Mouse (Mus musculus) neural tube, embryonic 13.5 days (tissue): ENCODE data around the gene Nsd1. TPM values are rescaled to one million over a fixed set of nuclear protein-coding genes. Genes with fewer than 3 reads are reported as not detected.

Experiments used
- ATAC-seq: fragments of 200-750 bp; cut with Nextera tagmentation; 2 replicates; pipeline ENCODE4 v1.8.0; 2017; ENCODE audit warnings: low read depth, mild to moderate bottlenecking, moderate TSS enrichment, moderate library complexity
- H3K27ac ChIP-seq: fragments of 300-500 bp; sonication (generic); replicated peaks from 2 replicates; pipeline ENCODE4 v1.5.1; 2015; ENCODE audit warnings: moderate library complexity, mild to moderate bottlenecking, inconsistent platforms
- H3K27me3 ChIP-seq: fragments of 300-500 bp; sonication (generic); 2 replicates; pipeline ENCODE4 v1.6.1; 2015; ENCODE audit warnings: mild to moderate bottlenecking, inconsistent platforms
- H3K36me3 ChIP-seq: fragments of 300-500 bp; sonication (generic); 2 replicates; pipeline ENCODE4 v1.6.1; 2015; ENCODE audit warnings: mild to moderate bottlenecking, inconsistent platforms
- H3K4me1 ChIP-seq: fragments of 300-500 bp; sonication (generic); replicated peaks from 2 replicates; pipeline ENCODE4 v1.6.1; 2015; ENCODE audit warnings: inconsistent platforms
- H3K4me2 ChIP-seq: fragments of 300-500 bp; sonication (generic); 2 replicates; pipeline ENCODE4 v1.6.1; 2015; ENCODE audit warnings: inconsistent platforms, mild to moderate bottlenecking, moderate library complexity
- H3K4me3 ChIP-seq: fragments of 300-500 bp; sonication (generic); 2 replicates; pipeline ENCODE4 v1.5.1; 2015; ENCODE audit warnings: mild to moderate bottlenecking, inconsistent platforms
- H3K9ac ChIP-seq: fragments of 300-500 bp; sonication (generic); 2 replicates; pipeline ENCODE4 v1.6.1; 2015; ENCODE audit warnings: moderate library complexity, mild to moderate bottlenecking, inconsistent platforms
- H3K9me3 ChIP-seq: fragments of 300-500 bp; sonication (generic); 2 replicates; pipeline ENCODE4 v1.6.1; 2016; ENCODE audit warnings: inconsistent platforms
- WGBS: fragments of 180-500 bp; shearing (Covaris S2); methylation state at CpG from one replicate; pipeline ENCODE4 v1.1.7; 2015; 5-methylcytosine and 5-hydroxymethylcytosine counted together
- polyA plus RNA-seq: library from polyadenylated mRNA; unstranded; fragments of >200 nt; fragmentation: Nextera tagmentation; extraction: Ambion mirVana; gene quantifications from 2 replicates; pipeline ENCODE4 v1.2.1, GENCODE M21; 2015

Nsd1 gene
- polyA plus RNA-seq, 1 experiment from 2014 or later: 58.1 TPM

DNA sequence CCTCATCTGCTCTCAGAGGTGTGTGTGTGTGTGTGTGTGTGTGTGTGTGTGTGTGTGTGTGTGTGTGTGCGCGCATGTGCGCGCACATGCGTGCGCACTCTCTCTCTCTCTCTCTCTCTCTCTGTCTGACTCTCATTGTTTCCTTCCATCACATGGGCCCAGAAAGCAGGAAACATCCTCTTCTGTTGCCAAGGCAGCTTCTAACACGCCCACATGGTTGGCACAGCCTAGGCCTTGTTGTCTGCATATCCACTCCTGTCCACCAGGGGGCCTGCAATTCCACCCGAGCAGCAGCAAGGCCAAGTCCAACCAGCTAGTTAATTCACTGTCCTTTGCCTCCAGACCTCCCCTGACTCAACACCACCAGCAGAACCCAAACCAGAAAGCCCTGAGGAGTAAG is 118.1 kb downstream of the Nsd1 start:
- H3K9ac ChIP-seq: peak overlapping the region; percentile 50; the same call in 1 of the 2 replicates
- peak; percentile 11; the same call in 1 of the 2 replicates for ATAC-seq
- peaks cover 29% of the 10 kb centered on the region for H3K36me3 ChIP-seq
- WGBS: 40% methylated on average over 8 of the region's 8 CpGs
- peak overlapping the region; percentile 52 for H3K27ac ChIP-seq
- H3K27me3 ChIP-seq: no peaks in the 10 kb centered on the region
- H3K4me2 ChIP-seq: peak overlapping the region; percentile 92
- H3K4me1 ChIP-seq: peaks cover 54% of the 10 kb centered on the region
- no peak overlapping the region for H3K4me3 ChIP-seq
- no peaks in the 10 kb centered on the region for H3K9me3 ChIP-seq

DNA sequence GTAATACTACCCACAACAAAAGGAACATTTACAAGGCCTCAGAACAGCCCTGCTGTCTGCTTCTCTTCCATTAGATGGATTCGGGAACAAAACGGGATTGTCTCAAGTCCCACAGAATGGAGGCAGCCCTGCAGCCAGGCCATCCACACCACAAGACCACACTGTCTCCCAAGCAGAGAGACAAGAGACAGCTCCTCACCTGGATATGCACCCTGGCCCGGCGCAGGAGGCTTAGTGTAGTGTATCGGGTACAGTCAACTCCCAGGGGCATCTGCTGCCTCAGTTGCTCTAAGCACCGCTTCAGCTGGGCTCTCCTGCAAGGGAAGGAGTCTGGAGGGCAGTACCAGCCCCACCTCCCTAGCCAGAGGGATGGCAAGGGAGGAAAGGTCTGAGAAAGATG is 118.6 kb downstream of the Nsd1 start:
- Histone ChIP-seq H3K9ac (no peak overlapping the region; the same call in 1 of the 2 replicates), H3K27me3 (no peaks in the 10 kb centered on the region), H3K9me3 (no peaks in the 10 kb centered on the region), H3K4me2 (peak overlapping the region; percentile 92), H3K27ac (no peak overlapping the region), H3K36me3 (peaks cover 29% of the 10 kb centered on the region), H3K4me3 (peak overlapping the region; percentile 65; the same call in 1 of the 2 replicates), H3K4me1 (peaks cover 48% of the 10 kb centered on the region)
- 84% methylated on average over 6 of the region's 6 CpGs for WGBS
- no peak for ATAC-seq

DNA sequence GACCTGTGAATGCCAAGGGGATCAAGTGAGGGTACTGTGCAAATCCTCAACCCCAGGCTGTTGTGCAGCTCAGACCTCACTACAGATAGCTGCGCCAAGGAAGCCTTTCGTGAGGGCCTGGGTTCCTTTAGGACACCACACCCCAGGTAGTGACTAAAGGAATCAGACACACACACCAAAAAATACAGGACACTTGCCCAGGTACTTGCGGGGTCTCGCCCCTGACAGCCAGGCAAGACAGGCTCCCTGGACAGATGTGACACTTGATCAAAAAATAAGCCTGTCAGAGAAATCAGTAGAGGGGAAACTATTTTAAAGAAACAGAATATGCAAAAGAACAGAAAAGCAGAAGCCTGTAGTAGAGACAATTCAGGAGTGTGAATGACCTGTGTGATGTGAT is 119.1 kb downstream of the Nsd1 start:
- Histone ChIP-seq H3K9me3 (no peaks in the 10 kb centered on the region), H3K4me3 (peak overlapping the region; percentile 65), H3K36me3 (peaks cover 25% of the 10 kb centered on the region), H3K9ac (peak overlapping the region; percentile 68), H3K27me3 (no peaks in the 10 kb centered on the region), H3K27ac (no peak overlapping the region), H3K4me2 (peak overlapping the region; percentile 92), H3K4me1 (peaks cover 44% of the 10 kb centered on the region)
- ATAC-seq: no peak
- WGBS: 82% methylated on average over 4 of the region's 4 CpGs

DNA sequence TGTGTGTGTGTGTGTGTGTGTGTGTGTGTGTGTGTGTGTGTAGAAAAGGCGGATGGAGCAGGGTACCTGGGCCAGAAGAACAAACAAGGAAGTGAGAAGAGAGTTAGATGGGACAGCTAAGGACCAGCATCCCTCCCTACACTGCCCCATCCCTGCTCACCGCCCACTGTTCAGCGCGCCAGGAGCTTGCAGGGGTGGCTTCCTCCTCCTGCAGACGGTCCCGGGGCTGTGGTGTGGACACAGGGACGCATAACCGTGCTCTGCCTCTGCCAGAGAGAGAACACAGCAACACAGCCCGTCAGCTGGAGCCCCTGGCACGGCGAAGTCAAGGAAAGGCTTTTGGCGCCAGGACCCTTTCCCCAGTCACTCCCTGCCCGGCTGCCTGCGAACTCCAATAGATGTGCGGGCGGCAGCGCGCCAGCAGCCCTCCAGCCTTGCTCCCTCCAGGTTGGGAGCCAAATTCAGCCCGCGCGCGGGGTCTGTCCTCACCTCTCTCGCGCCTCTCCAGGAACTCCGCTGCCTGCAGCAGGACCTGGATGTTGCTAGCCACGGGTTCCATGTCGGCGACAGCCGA is 119.6 kb downstream of the Nsd1 start:
- H3K27ac ChIP-seq: peak overlapping the region; percentile 79
- peaks cover 38% of the 10 kb centered on the region for H3K4me1 ChIP-seq
- peaks cover 19% of the 10 kb centered on the region for H3K36me3 ChIP-seq
- no peaks in the 10 kb centered on the region for H3K9me3 ChIP-seq
- H3K4me2 ChIP-seq: peak overlapping the region; percentile 92
- ATAC-seq: peak; percentile 16
- H3K9ac ChIP-seq: peak overlapping the region; percentile 68
- WGBS: under 1% methylated on average over 28 of the region's 29 CpGs
- H3K4me3 ChIP-seq: peak overlapping the region; percentile 65
- H3K27me3 ChIP-seq: no peaks in the 10 kb centered on the region

DNA sequence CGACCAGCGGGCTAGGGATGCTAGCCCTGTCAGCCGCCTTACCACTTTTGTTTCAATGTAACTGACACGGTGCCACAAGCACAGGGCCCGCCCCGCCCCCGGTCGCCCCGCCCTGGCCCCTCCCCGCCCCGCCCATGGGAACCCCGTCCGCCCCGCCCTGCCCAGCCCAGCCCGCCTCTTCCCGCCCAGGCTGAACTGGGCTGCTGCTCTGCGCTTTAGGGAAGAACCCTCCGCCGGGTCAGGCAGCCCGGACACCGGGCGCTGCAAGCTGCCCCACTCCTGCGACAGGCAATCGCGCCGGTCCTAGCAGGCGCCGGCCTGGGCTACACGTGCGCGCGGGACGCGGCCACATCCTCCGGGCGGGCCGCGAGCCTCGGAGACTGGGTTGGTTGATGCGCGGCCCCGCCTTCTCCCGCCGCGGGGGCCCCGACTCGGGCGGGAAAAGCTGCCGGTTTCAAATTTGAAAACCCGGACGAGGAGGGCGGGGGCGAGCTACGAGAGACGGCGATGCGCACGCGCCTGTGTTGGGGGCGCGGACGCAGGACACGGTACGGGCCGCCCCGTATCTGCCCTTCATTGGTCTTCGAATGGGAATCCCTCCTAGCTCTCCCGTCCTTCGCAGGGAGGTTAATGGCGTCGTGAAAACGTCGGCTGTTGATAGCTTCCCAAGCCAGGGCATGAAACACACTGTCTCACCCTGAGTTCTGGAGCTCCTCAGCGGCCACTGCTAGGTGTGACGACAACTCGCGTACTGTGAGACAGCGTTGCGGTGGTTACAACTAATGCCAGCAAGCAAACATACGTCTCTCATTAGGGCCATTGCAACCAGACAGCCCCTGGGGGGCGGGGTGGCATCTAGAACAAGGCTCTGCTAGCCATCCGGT is 120.3 kb downstream of the Nsd1 start, which contains the start of gene Mxd3:
TSS of gene Mxd3 (minus strand) at position 141 of the 884 bp plus-strand sequence.
- Histone ChIP-seq H3K36me3 (peaks cover 14% of the 10 kb centered on the region), H3K4me1 (peaks cover 36% of the 10 kb centered on the region), H3K9ac (peak within 1 kb of the TSS; percentile 68), H3K27ac (peak within 1 kb of the TSS; percentile 79), H3K27me3 (no peaks in the 10 kb centered on the region), H3K4me2 (peak within 1 kb of the TSS; percentile 92), H3K9me3 (no peaks in the 10 kb centered on the region), H3K4me3 (peak within 1 kb of the TSS; percentile 65)
- peak; percentile 83 for ATAC-seq
- WGBS: under 1% methylated on average over 80 of the region's 82 CpGs

DNA sequence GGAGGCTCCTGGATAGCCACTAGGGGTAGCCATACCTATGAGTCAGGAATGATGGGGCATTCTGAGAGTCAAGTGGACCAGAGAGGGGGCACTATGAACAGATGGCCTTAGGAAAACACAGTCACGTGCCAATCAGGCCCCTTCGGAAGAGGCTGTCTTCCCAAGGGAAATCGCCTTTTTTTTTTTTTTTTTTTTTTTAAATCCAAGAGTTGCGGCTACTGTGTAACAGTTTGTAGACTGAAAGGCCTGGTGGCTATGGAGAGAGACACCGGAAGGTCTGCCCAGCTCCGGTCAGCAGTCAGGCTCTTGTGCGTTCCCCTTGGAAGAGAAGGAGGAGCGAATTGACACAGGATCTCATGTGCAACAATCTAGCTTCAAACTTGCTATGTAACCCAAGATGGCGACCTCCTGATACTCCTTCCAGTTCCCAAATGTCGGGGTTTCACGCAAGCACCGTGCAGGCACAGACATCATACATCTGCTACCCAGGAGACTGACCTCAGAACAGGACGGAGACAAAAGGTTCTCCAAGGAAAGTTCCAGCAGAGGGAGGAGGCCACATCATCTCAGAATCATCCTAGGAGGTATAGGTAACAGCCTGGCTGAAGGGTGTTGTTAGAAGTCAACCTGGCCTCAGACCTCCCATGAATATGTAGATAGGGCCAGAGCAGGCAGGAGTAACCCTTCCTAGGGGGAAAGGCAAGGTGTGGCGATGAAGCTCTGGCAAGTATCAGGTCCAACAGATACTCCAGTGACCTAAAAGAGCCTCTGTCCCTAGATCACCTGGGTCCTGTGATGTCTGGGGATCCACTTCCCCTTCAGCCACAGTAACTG is 121.2 kb downstream of the Nsd1 start:
- ATAC-seq: no peak
- 48% methylated on average over 14 of the region's 14 CpGs for WGBS
- H3K9me3 ChIP-seq: no peaks in the 10 kb centered on the region
- peak overlapping the region; percentile 79 for H3K27ac ChIP-seq
- peak overlapping the region; percentile 65 for H3K4me3 ChIP-seq
- peak overlapping the region; percentile 92 for H3K4me2 ChIP-seq
- H3K27me3 ChIP-seq: no peaks in the 10 kb centered on the region
- H3K4me1 ChIP-seq: peaks cover 36% of the 10 kb centered on the region
- H3K36me3 ChIP-seq: peaks cover 5% of the 10 kb centered on the region
- H3K9ac ChIP-seq: peak overlapping the region; percentile 68

DNA sequence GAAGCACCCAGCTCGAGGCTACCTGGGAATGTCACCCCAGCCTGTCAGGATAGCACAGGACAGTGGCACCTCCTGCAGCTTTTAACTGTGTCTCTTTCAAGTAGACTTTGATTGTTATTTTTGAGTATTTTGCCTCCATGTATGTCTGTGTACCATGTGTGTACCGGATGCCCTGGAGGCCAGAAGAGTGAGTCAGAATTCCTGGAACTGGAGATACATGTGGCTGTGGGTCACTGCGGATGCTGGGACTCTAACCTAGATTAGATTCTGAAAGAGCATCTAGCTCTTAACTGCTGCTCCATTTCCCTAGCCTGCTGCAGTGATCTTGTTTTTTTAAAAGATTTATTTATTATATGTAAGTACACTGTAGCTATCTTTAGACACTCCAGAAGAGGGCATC is 122.7 kb downstream of the Nsd1 start:
- no peaks in the 10 kb centered on the region for H3K36me3 ChIP-seq
- H3K9me3 ChIP-seq: no peaks in the 10 kb centered on the region
- no peak for ATAC-seq
- H3K4me3 ChIP-seq: no peak overlapping the region
- no peak overlapping the region for H3K4me2 ChIP-seq
- no peaks in the 10 kb centered on the region for H3K27me3 ChIP-seq
- 85% methylated on average over 3 of the region's 3 CpGs for WGBS
- H3K4me1 ChIP-seq: peaks cover 32% of the 10 kb centered on the region
- no peak overlapping the region for H3K9ac ChIP-seq
- H3K27ac ChIP-seq: no peak overlapping the region

DNA sequence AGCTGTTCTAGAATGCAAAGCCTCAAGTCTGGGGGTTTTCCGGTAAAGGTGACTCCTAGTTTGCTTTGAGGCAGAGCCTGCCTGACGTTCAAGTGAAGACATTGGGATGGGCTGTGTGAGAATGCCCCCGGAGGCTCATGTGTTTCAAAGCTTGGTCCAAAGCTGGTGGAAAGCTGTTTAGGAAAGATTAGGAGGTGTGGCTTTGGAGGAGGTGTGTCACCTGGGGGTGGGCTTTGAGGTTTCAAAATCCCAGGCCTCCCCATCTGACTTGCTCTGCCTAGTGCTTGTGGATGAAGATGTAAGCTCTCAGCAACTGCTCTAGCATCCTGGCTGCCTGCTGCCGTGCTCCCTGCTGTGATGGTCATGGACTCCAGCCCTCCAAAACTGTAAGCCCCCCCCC is 126.1 kb downstream of the Nsd1 start:
- 85% methylated on average over 4 of the region's 4 CpGs for WGBS
- H3K4me2 ChIP-seq: no peak overlapping the region
- H3K9me3 ChIP-seq: no peaks in the 10 kb centered on the region
- H3K9ac ChIP-seq: no peak overlapping the region
- H3K27ac ChIP-seq: no peak overlapping the region
- no peak overlapping the region for H3K4me3 ChIP-seq
- peaks cover 4% of the 10 kb centered on the region for H3K4me1 ChIP-seq
- H3K36me3 ChIP-seq: no peaks in the 10 kb centered on the region
- ATAC-seq: no peak
- H3K27me3 ChIP-seq: no peaks in the 10 kb centered on the region

DNA sequence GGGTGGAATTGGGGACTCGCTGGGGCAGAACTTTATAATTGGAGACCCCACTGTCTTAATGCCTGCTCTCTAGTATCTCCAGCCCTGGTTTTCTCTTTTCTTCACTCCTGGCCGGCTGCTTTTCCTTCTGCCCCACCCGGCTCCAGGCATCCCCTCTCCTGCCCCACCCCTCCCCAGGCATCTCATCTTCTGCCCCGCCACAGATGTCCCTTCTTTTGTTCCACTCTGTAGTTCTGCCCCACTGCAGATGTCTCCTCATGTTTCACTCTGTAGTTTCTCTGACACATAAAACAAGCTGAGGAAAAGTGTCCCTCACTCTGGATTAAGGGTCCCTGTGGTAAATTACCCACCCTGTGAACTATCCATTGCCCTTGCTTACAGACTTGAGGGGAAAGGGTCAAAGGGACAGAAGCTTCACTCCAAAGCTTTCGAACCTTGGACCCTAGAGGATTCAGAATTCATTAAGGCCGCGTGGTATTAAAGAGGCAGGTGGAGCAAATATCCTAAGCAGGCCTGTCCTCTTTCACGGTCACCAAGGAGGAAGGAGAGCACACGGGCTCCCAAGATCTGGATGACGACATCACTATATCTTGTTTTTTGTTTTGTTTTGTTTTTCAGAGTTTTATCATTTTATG is 127.9 kb downstream of the Nsd1 start:
- WGBS: 70% methylated on average over 10 of the region's 10 CpGs
- no peaks in the 10 kb centered on the region for H3K4me1 ChIP-seq
- ATAC-seq: no peak
- H3K9ac ChIP-seq: no peak overlapping the region
- H3K4me3 ChIP-seq: no peak overlapping the region
- no peak overlapping the region for H3K4me2 ChIP-seq
- no peak overlapping the region for H3K27ac ChIP-seq
- no peaks in the 10 kb centered on the region for H3K27me3 ChIP-seq
- no peaks in the 10 kb centered on the region for H3K36me3 ChIP-seq
- no peaks in the 10 kb centered on the region for H3K9me3 ChIP-seq

DNA sequence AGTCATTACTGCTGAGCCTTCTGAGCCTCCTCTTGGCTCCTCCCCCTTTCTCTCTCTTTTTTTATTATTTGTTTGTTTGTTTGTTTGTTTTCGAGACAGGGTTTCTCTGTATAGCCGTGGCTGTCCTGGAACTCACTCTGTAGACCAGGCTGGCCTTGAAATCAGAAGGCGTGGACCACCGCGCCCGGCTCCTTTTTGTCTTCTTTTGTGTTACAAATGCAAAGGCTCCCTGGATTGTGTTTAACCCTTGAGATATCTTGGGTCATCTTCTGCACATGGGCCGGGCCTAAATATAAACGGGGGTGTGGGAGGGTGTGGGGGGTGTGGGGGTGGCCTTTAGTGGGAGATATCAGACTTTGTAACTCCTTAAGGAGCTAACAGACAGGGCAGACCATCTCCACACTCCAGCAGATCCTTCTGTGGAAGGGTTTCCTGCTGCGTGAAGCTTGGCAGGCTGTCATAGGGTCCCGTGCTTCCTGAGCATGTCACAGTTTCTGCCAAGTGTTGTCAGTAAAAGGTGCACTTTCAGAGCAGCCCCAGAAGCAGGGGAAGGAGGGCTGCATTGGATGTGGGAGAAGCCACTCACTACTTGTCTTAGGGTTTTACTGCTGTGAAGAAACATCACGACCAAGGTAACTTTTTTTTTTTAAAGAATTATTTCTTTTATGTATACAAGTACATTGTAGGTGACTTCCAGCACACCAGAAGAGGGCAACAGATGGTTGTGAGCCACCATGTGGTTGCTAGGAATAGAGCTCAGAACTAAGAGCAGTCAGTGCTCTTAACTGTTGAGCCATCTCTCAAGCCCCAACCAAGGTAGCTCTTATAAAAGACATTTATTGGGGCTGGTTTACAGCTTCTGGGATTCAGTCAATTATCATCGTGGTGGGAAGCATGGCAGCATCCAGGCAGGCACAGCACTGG is 128.8 kb downstream of the Nsd1 start:
- H3K4me1 ChIP-seq: no peaks in the 10 kb centered on the region

DNA sequence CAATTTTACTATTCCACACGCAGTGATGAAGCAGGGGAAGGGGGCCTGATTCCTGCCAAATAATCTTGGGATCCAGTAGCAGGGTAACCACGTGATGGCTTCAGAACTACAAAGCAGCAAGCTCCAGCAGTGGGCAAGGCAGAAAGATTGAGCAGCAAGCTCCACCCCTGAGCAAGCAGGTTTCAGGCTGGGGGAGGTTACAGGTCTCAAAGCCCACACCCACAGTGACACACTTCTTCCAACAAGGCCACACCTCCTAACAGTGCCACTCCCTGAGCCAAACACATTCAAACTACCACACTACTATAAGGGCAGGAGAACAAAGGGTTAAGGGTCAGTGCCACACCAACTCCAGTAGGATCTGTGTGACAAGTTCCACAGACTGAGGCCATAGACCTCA is 129.7 kb downstream of the Nsd1 start:
- Histone ChIP-seq H3K4me2 (no peak overlapping the region), H3K4me1 (no peaks in the 10 kb centered on the region), H3K27me3 (no peaks in the 10 kb centered on the region), H3K27ac (no peak overlapping the region), H3K36me3 (peaks cover 9% of the 10 kb centered on the region), H3K9ac (no peak overlapping the region), H3K4me3 (no peak overlapping the region), H3K9me3 (no peaks in the 10 kb centered on the region)
- ATAC-seq: no peak
- WGBS: 35% methylated on average over 2 of the region's 2 CpGs

More for the DNA sequence above, 128.8 kb downstream of the Nsd1 start:
- H3K9ac ChIP-seq: no peak overlapping the region
- H3K4me2 ChIP-seq: no peak overlapping the region
- no peaks in the 10 kb centered on the region for H3K27me3 ChIP-seq
- no peaks in the 10 kb centered on the region for H3K9me3 ChIP-seq
- H3K36me3 ChIP-seq: no peaks in the 10 kb centered on the region
- no peak for ATAC-seq
- WGBS: 58% methylated on average over 12 of the region's 12 CpGs
- H3K27ac ChIP-seq: no peak overlapping the region
- H3K4me3 ChIP-seq: no peak overlapping the region
